Mouse (Mus musculus) limb, embryonic 14.5 days (tissue): ENCODE measurements around the gene Ptpn18. TPM values are rescaled to one million over a fixed set of nuclear protein-coding genes. Genes with fewer than 3 reads are reported as not detected.

Experiments
- ATAC-seq: fragments of 200-750 bp; cut with Nextera tagmentation; 2 replicates; pipeline ENCODE4 v1.8.0; 2017; ENCODE audit warnings: low read depth, moderate number of reproducible peaks, moderate TSS enrichment; ENCODE audit not compliant: low FRiP score
- DNase-seq: peaks from one replicate; pipeline ENCODE4 v3.0.0-alpha.2; 2015; ENCODE audit warnings: low spot score
- H3K27ac ChIP-seq: fragments of 300-500 bp; sonication (generic); replicated peaks from 2 replicates; pipeline ENCODE4 v1.5.1; 2014; ENCODE audit warnings: low read depth, mild to moderate bottlenecking, low read length, moderate library complexity, mixed read lengths
- H3K27me3 ChIP-seq: fragments of 300-500 bp; sonication (generic); 2 replicates; pipeline ENCODE4 v1.6.1; 2014; ENCODE audit warnings: low read length, mixed read lengths; ENCODE audit not compliant: control insufficient read depth, insufficient read depth
- H3K36me3 ChIP-seq: fragments of 300-500 bp; sonication (generic); 2 replicates; pipeline ENCODE4 v1.6.1; 2014; ENCODE audit warnings: mild to moderate bottlenecking, low read length, moderate library complexity, mixed read lengths; ENCODE audit not compliant: control insufficient read depth, insufficient read depth
- H3K4me1 ChIP-seq: fragments of 300-500 bp; sonication (generic); 2 replicates; pipeline ENCODE4 v1.6.1; 2014; ENCODE audit warnings: antibody characterized with exemption, low read length, mixed read lengths; ENCODE audit not compliant: control insufficient read depth, insufficient read depth
- H3K4me2 ChIP-seq: fragments of 300-500 bp; sonication (generic); replicated peaks from 2 replicates; pipeline ENCODE4 v1.6.1; 2014; ENCODE audit warnings: low read depth, mild to moderate bottlenecking, low read length, moderate library complexity; ENCODE audit not compliant: severe bottlenecking
- H3K4me3 ChIP-seq: fragments of 300-500 bp; sonication (generic); replicated peaks from 2 replicates; pipeline ENCODE4 v1.5.1; 2014; ENCODE audit warnings: low read length
- H3K9ac ChIP-seq: fragments of 300-500 bp; sonication (generic); 2 replicates; pipeline ENCODE4 v1.6.1; 2014; ENCODE audit warnings: mild to moderate bottlenecking, low read depth, low read length, moderate library complexity; ENCODE audit not compliant: severe bottlenecking
- H3K9me3 ChIP-seq: fragments of 300-500 bp; sonication (generic); 2 replicates; pipeline ENCODE4 v1.6.1; 2016; ENCODE audit warnings: low read length; ENCODE audit not compliant: control insufficient read depth
- POLR2A ChIP-seq: fragments of 200-500 bp; IDR thresholded peaks from 2 replicates; pipeline ENCODE4 v1.8.0; 2012; ENCODE audit warnings: inconsistent platforms, mild to moderate bottlenecking, moderate library complexity, borderline replicate concordance; ENCODE audit not compliant: insufficient read depth, insufficient read length; ENCODE audit errors: extremely low read depth
- WGBS: fragments of 180-500 bp; shearing (Covaris S2); extraction: QIAGEN DNeasy Blood & Tissue Kit; methylation state at CpG from one replicate; pipeline ENCODE4 v1.1.7; 2014; 5-methylcytosine and 5-hydroxymethylcytosine counted together
- microRNA-seq: library from miRNA; unstranded; fragments of <30 nt; microRNA quantifications from one replicate; pipeline ENCODE4, GENCODE M21; 2016
- polyA plus RNA-seq, 2 experiments: library from polyadenylated mRNA; depleted of rRNA in 1 of 2; stranded (reverse) in 1 of 2; unstranded in 1 of 2; fragments of >200 nt; fragmentation: Nextera tagmentation in 1 of 2; extraction: Ambion mirVana in 1 of 2; gene quantifications; 2 replicates each; pipeline versions ENCODE4 v1.2.1 to v1.2.3; 2012 to 2014

Ptpn18 gene
- polyA plus RNA-seq, 2 experiments, result 21.7 to 28.6 TPM

GRCm38 (mm10) chr1:34523647-34524046 is 64.1 kb downstream of the Ptpn18 start:
- no peaks in the 10 kb centered on the region for H3K36me3 ChIP-seq
- no peak for ATAC-seq

More at GRCm38 (mm10) chr1:34523647-34524046, 64.1 kb downstream of the Ptpn18 start:
- no peak overlapping the region for H3K4me2 ChIP-seq
- no peak for TF ChIP-seq POLR2A
- no peak for DNase-seq
- 76% methylated on average over 3 of the region's 3 CpGs for WGBS
- H3K4me1 ChIP-seq, result no peaks in the 10 kb centered on the region
- no peak overlapping the region for H3K9ac ChIP-seq
- H3K27ac ChIP-seq, result no peak overlapping the region
- H3K4me3 ChIP-seq, result no peak overlapping the region
- H3K9me3 ChIP-seq, result no peaks in the 10 kb centered on the region
- H3K27me3 ChIP-seq, result no peaks in the 10 kb centered on the region

Small RNA genes lying within 50 kb of the gene (microRNA-seq; reads per million reads assigned to microRNA genes)
- gene Mir5103, result 2.3 reads per million, percentile 3 among the genes with 10 or more reads in this experiment

Other genes starting within 250 kb of the Ptpn18 start
- 49.0 and 51.2 TPM in 2 replicates for gene Ccdc115, start 20.1 kb upstream of the Ptpn18 start, polyA plus RNA-seq (2012; rRNA removed)
- 51.6 and 53.4 TPM in 2 replicates for gene Ccdc115, start 20.1 kb upstream of the Ptpn18 start, polyA plus RNA-seq (2014; fragmentation: Nextera tagmentation; extraction: Ambion mirVana)
- gene Imp4, start 19.9 kb upstream of the Ptpn18 start, polyA plus RNA-seq (2012; rRNA removed), result 39.9 and 44.1 TPM in 2 replicates
- gene Imp4, start 19.9 kb upstream of the Ptpn18 start, polyA plus RNA-seq (2014; fragmentation: Nextera tagmentation; extraction: Ambion mirVana), result 79.9 and 84.7 TPM in 2 replicates
- gene Prss39, start 38.6 kb downstream of the Ptpn18 start, polyA plus RNA-seq (2012; rRNA removed), result not detected in 2 replicates
- not detected in 2 replicates for gene Prss39, start 38.6 kb downstream of the Ptpn18 start, polyA plus RNA-seq (2014; fragmentation: Nextera tagmentation; extraction: Ambion mirVana)
- 0.09 and 0.40 TPM in 2 replicates for gene Cfc1, start 75.9 kb downstream of the Ptpn18 start, polyA plus RNA-seq (2012; rRNA removed)
- gene Cfc1, start 75.9 kb downstream of the Ptpn18 start, polyA plus RNA-seq (2014; fragmentation: Nextera tagmentation; extraction: Ambion mirVana), result 0.77 and 1.0 TPM in 2 replicates
- gene Prss40, start 101.2 kb downstream of the Ptpn18 start, polyA plus RNA-seq (2012; rRNA removed), result not detected in 2 replicates
- gene Prss40, start 101.2 kb downstream of the Ptpn18 start, polyA plus RNA-seq (2014; fragmentation: Nextera tagmentation; extraction: Ambion mirVana), result 0.12 TPM in 1 of 2 replicates, not detected in the other
- 0.06 TPM in 1 of 2 replicates, not detected in the other for gene Amer3, start 119.9 kb downstream of the Ptpn18 start, polyA plus RNA-seq (2012; rRNA removed)
- gene Amer3, start 119.9 kb downstream of the Ptpn18 start, polyA plus RNA-seq (2014; fragmentation: Nextera tagmentation; extraction: Ambion mirVana), result not detected in 2 replicates